Mouse (Mus musculus) layer of hippocampus, postnatal 25 days (tissue): ENCODE results near the gene Zfr2. TPM values are rescaled to one million over a fixed set of nuclear protein-coding genes. Genes with fewer than 3 reads are reported as not detected.
"Not testable (repeated sequence)": the region's sequence is repeated elsewhere in the genome, so short reads cannot be mapped to it uniquely, and the experiment has no call there.

Source experiments
- DNase-seq, 2 experiments: peaks; one replicate each; pipeline ENCODE4 v3.0.0; 2022; ENCODE audit warnings: mixed read lengths in 2 of 2, low spot score in 1 of 2; ENCODE audit errors: extremely low spot score in 1 of 2
- total RNA-seq, 2 experiments: library from RNA; stranded (reverse); gene quantifications; 2 replicates each; pipeline ENCODE4 v1.2.3; 2021

Gene Zfr2
- total RNA-seq, 2 experiments from 2014 or later: 55.6 to 69.0 TPM

DNA sequence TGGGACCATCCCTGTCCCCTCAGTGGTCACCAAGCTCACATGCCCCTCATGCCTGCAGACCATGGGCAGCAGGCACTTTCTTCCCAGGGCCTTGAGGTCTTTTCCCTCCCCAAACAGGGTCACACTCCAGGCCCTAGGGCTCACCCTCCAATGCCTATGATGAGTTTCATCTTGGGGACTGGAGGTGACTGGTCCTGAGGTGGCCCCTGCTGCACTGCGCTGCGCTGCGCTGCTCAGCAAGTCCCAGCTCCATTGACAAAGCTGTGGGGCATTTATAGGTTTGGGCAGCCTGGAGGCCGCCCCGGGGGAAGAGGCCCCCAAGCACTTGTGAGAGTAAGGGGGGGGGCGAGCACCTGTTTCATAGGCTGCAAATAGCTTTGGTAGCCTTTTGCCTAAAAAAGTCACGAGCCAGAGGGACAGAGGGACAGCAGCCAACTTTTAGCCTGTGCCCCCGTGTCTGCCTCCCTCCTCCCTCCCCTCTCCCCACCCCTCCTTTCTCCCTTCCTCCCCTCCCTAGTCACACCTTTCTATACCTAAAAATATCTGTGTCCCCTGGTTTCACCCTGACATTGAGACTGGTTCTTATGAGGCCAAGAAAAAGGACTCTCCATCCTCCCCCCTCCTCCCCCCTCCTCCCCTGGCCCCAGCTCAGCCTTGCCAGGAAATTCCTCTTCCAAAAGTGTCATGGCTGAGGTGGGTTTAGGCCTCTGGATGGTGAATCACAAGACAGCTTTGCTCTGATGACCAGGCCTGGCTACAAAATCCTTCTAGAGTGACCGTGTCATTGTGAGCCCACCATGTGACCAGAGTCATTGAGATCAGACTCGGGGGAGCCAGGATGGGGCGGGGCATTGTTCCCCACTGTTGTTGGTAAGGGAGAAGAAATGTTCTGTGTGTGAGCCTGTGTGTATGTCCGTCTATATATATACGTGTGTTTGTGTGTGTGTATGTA, 30.9 kb upstream of the Zfr2 start, which contains the start of gene Nmrk2:
Gene Nmrk2, minus strand, starts transcription at position 245 of the 952 bp plus-strand sequence.
- DNase-seq: no peak

DNA sequence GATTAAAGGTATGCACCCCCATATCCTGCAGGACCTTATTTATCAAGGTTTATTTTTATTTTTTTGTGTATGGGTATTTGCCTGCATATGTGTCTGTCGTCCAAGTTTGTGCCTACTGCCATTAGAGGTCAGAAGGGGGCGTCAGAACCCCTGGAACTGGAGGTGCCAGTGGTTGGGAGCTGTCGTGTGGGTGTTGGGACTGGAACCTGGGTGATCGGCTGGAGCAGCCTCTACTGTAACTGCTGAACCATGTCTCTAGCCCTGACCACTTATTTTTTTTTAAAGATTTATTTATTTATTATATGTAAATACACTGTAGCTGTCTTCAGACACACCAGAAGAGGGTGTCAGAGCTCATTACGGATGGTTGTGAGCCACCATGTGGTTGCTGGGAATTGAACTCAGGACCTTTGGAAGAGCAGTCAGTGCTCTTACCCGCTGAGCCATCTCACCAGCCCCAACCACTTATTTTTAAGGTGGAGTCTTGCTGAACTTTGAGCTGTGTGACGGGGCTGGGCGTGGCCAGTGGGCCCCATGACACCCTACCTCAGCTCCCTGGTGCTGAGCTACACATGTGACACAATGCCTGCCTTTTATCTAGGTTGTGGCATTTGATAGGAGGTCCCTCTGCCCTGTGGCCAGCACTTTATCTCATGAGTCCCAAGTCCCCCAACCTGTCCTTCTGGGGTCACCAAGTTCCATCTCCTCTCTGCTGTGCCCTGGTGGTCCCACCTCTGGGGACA, 29.8 kb upstream of the Zfr2 start:
- no peak for DNase-seq

DNA sequence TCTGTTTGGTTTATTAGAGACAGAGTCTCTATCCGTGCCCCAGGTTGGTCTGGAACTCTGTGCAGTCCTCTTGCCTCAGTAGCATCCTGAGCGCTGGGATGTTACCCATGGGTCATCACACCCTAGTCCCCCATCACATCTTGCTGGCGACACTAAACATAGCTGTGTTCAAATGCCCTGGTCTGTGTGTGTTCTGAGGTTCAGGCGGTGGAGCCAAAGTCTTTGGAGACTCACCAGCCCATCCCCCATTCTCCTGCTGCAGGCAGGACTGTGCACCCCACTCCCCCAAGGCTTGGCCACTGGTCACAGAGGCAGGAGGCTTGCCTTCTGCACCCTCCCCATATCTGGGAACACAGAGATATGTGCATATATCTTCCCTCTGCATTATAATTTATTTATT, 28.8 kb upstream of the Zfr2 start:
- DNase-seq: no peak

DNA sequence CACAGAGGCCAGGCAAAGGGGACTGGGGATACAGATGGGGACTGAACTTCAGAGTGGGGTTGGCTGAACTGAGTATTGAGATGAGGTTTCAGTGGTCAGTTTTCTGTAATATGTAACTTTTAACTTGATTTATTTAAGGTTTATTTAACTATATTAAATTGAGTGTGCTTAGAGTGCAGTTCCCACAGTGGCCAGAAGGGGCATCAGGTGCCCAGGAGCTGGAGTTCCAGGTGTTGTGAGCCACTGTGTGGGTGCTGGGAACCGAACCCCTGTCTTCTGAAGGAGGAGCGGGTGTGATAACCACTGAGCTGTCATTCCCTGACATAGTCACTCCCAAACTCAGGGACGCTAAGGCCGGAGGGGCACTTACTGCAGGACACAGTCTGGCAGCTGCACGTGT, 22.8 kb upstream of the Zfr2 start:
- no peak for DNase-seq

DNA sequence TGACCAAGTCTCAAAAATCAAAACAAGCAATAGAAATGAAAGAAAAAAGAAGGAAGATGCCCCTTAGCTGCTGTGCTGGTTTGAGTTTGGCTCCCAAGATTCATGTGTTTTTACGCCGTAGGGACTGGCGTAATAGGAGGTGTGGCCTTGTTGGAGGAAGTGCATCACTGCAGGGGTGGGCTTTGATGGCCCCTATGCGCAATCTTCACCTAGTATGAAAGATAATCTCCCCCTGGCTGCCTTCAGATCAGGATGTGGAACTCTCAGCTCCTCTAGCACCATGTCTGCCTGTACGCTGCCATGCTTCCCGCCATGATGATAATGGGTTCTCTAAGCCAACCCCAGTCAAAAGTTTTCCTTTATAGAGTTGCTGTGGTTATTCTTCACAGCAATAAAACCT, 16.7 kb upstream of the Zfr2 start:
- DNase-seq: no peak

DNA sequence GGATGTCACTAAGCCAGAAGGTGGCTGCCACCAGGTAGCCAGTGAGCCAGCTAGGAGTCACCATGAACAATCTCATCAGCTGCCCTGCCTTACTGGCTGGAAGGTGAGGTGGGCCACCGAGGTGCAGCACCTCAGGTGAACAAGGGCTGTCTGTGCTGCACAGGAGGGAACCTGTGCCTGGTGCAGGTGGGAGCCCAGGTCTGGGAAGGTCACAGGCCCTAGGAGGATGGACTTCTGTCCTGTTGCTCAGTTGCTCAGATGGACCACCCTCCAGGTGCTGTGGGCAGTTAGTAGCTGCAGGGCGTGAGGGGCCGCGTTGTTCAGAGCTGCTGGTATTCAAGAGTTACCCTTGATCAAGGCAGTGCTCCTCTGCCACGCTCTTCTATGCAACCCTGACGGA, 16.1 kb upstream of the Zfr2 start:
- no peak for DNase-seq

DNA sequence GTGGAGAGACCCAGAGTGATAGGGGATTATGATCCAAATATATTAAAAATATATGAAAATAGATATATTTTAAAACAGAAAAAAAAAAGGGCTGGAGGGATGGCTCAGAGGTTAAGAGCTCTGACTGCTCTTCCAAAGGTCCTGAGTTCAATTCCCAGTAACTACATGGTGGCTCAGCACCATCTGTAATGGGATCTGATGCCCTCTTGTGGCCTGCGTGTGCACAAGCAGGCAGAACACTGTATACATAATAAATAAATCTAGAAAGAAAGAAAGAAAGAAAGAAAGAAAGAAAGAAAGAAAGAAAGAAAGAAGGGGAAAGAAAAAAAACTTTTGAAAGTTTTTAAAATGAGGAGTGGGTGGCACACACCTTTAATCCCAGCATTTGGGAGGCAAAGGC, 15.7 kb upstream of the Zfr2 start:
- DNase-seq: not testable (repeated sequence)

DNA sequence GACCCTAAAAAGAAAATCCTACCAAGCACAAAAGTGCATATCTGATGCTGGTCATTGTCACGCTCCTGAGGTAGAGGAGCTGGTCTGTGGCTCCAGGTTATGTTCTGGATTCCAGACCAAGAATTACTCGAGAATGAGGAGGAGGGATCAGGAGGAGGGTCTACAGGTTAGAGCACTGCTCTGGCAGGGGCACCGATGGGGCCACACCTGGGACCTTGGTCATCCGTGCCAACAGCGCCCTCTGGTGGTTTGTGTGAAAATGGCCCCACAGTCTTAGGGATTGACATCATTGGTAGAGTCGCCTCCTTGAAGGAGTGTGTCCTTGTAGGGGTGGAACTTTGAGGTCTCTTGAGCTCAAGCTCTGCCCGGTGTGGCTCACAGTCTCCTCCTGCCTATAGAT, 15.0 kb upstream of the Zfr2 start:
- peak in 1 of 2 experiments; percentile 67 for DNase-seq

DNA sequence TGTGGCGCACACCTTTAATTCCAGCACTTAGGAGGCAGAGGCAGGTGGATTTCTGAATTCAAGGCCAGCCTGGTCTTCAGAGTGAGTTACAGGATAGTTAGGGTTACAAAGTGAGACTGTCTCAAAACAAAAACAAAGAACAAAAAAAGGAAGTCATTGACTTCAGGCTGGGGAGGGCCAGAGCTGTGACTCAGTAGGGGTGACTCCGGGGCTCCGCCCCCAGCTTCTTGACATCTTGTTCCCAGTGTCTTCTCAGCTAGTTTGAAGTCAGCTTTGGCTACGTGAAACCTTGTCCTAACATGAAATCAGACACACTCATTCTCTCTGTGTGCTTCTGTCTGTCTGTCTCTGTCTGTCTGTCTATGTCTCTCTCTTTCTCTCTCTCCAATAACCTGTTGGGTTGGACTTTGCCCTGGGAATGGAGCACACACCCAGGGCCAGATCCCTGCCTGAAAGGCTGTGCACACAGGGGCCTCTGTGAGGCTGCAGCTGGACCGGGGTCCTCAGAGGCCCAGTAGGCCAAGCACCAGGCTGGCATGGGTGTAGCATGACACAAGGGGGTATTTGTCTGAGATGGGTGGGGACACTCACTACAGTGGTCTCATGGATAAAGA, 11.4 kb upstream of the Zfr2 start:
- no peak for DNase-seq

DNA sequence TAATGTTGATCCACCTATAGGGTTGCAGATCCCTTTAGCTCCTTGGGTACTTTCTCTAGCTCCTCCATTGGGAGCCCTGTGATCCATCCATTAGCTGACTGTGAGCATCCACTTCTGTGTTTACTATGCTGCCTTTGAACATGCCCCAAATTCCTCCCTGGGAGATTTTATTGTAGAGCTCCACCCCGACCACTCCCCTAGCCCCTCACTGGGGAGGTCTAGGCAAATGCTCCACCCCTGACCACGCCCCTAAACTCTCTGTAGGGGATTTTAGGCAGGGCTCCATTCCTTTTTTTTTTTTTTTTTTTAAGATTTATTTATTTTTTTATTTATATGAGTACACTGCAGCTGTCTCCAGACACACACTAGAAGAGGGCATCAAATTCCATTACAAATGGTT, 9.2 kb upstream of the Zfr2 start:
- DNase-seq: not testable (repeated sequence)

DNA sequence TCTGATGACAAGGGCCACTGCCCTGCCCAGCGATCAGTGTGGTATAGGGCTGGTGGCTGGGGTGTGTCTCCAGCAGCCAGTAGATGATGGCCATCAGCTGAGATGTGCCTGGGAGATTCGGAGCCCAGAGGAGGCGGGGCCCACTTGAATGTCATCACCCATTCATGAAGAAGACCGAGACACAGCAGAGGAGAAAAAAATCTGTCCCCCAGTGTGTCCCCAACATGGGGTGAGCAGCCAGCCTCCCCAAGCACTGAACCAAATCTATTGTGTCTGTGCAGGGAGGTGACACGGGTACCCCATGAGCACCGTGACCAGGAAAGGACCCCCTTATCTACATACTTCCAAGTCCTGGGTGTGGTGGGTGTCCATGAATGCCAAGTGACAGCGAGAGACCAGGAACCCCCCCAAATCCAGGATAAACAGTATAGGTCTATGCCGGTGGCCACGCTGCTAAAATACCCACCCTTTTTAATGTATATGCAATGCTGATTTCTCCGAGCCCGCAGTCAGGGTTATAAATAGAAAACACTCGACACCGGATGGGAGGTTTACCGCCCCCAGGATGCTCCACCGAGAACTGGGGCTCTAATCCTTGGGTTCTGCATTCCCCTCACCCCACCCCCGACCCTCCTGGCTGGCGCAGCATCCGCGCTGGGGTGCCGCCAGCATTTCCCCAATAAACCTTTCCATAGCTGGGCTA, 3.1 kb upstream of the Zfr2 start:
- no peak for DNase-seq

DNA sequence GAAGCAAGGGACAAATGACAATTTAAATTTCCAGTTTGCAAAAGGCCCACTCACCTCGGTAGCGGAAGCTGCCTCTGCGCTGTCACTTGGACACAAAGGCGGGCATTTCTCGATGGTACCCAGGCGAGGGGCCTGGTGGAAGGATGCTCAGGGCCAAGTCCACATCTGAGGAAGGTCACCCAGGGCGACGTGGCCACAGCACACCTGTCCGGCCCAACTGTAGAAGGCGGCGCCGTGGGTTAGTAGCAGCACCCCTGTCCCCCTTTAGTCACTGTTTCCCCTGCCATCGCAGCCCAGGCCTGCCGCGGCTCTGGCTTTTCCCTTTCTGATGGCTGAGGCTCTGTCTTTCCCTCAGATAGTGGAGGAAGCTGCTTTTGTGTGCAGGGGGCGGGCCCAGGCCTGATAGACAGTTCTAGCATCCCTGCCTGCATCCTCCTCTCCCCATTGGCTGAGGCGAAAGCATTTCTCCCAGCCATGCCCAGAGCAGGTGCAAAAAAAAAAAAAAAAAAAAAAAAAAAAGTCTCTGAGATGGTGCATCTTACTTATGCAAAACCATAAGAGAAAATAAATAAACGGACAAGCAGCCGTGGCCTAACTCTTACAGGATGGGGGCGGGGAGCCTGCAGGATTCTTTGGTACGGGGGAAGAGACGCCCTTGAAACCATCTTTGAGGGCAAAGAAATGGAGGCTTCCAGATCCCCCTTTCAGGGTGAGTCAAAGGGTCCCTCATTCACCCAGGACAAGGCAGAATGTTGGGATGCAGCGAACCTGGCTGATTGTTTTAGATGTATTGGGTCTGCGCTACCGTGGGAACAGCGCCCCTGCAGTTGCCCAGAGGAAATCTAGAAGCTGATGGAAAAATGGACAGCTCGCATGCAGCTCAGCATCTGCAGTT, 2.3 kb upstream of the Zfr2 start, which contains the start of gene Atcay:
Gene Atcay, minus strand, starts transcription at position 396 of the 895 bp plus-strand sequence.
- peak; percentile 70 to 75 for DNase-seq

DNA sequence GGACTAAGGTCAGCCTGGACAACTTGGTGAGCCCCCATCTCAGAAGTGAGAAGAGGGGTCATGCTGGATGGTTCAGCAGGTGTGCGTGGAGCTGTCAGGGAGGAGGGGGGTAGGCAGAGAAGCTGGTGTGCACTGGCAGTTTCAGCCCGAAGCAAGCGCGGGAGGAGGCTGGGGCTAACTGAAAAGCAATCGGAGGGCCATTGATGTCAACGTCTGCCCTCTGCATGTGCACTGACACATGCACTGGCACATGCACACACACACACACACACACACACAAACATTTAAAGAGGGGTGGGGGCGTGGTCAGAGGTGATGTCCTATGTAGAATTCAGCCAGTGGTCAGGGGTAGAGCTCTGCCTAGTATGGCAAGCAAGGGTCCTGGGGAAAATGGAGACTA, 1.5 kb upstream of the Zfr2 start:
- DNase-seq: no peak

DNA sequence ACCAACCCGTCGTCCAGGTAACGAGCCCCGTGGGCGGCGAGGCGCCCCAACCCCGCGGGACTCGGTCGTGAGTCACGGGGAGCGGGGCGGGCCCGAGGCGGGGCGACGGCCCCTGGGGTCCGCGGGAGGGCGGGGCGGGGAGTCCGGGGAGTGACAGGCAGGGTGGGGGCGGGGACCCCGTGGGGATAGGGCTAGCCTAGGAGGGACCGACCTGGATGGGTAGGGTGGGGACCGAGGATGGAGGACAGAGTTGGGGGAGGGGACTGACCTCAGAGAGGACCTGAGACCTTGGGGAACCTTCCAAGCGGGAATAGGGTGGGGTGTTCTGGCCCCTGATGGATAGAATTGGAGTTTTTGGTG, 251 bp downstream of the Zfr2 start:
- DNase-seq: no peak

DNA sequence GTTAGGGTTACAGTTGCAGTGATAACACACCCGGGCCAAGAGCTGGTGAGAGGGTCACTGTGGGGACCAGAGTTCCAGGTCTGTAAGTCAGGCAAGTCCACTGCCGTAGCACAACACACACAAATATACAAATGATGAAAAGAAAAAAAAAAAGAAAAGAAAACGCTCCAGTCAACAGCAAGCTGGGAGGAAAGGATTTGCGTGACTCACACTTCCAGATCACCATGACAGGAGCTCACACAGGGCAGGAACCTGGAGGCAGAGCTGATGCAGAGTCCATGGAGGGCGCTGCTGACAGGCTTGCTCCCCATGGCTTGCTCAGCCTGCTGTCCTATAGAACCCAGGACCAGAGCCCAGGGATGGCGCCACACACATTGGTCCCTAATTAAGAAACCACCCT, 1.3 kb downstream of the Zfr2 start:
- no peak for DNase-seq

DNA sequence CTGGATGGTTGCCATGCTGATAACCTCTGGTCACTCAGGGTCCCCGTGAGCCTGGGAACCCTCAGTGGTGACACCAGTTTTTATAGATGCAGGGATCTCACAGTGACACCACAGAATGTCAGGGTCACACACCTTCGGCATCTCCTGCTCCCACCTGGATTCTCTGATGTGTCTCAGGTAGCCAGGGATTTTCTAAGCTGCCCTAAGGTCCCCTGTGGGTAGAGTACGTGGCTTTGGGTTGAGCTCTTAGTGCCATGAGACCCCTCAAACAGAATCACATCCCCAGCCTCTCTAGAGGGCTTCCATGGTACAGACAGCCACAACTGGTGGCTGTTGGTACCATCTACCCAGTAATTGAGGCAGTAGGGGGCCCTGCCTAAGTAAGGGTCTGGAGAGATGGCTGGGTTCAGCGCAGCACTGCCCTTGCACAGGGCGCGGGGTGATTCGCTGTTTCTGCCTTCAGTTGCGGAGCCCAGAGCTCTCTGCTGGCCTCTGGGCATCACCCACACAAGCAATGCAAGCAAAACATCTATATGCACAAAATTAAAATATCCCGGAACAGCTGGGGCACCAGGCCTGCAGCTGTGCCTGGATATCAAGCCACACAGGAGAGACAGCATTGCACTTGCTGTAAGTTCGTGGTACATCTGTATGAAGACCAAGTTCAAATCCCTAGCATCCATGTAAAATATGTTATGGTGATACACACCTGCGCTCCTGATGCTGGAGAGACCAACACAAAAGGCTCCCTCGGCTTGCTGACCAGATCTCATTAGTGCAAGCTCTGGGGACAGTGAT, 3.7 kb downstream of the Zfr2 start:
- no peak for DNase-seq

DNA sequence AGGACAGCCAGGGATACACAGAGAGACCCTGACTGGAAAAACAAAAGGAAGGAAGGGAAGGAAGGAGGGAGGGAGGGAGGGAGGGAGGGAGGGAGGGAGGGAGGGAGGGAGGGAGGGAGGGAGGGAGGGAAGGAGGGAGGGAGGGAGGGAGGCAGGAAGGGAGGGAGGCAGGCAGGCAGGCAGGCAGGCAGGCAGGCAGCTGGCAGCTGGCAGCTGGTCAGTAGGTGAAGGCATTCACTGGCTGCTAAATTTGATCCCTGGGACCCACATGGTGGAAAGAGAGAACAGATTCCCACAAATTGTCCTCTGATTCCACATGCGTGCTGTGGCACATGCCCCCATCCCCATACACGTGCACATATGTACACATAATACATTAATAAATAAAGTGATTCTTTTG, 5.7 kb downstream of the Zfr2 start:
- DNase-seq: no peak

DNA sequence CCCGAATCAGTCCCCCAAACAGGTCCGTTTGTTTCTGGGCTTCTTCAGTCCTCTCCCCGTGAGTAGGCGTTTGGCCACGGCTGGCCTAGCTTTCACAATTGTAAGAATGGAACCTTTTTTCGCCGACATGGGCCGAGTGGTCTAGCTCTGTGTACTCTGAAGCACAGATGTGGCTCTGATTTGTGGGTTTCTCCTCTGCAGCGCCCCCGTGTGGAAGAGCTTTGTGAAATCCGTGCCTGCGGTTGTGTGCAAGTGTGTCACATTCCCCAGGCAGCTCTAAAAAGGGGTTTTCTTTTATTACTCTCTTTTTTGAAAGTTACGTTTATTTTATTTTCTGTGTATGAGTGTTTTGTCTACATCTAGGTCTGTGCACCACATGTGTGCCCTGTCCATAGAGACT, 7.9 kb downstream of the Zfr2 start:
- DNase-seq: peak in 1 of 2 experiments; percentile 84

DNA sequence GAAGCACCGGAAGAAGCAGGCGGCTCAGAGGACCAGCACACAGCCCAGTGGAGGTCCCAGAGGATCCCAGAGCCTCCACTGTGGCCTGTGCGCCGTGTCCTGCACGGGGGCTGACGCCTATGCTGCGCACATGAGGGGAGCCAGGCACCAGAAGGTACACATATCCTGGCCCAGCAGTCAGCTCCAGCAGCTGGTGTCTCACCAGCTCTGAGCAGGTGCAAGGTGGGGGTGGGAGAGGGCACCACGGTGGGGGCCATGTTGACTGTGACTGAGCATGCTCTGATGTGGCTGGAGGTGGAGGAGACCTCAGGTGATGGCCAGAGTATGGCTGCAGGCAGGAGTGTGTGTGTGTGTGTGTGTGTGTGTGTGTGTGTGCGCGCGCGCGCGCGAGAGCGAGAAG, 9.1 kb downstream of the Zfr2 start:
- DNase-seq: peak in 1 of 2 experiments; percentile 5
